Mouse (Mus musculus) stomach, postnatal 0 days (tissue): ENCODE results near the gene Gpr37. TPM values are rescaled to one million over a fixed set of nuclear protein-coding genes. Genes with fewer than 3 reads are reported as not detected.

Source experiments
- ATAC-seq: fragments of 200-750 bp; cut with Nextera tagmentation; 2 replicates; pipeline ENCODE4 v1.8.0; 2017; ENCODE audit not compliant: low FRiP score, low TSS enrichment
- DNase-seq: peaks from one replicate; pipeline ENCODE4 v3.0.0-alpha.2; 2016; ENCODE audit warnings: low spot score
- H3K27ac ChIP-seq: fragments of 300-500 bp; sonication (generic); replicated peaks from 2 replicates; pipeline ENCODE4 v1.5.1; 2014; ENCODE audit warnings: mild to moderate bottlenecking, control low read depth
- H3K27me3 ChIP-seq: fragments of 300-500 bp; sonication (generic); 2 replicates; pipeline ENCODE4 v1.6.1; 2014; ENCODE audit warnings: low read length; ENCODE audit not compliant: control insufficient read depth, insufficient read depth
- H3K36me3 ChIP-seq: fragments of 300-500 bp; sonication (generic); 2 replicates; pipeline ENCODE4 v1.6.1; 2014; ENCODE audit warnings: low read length, mixed read lengths; ENCODE audit not compliant: control insufficient read depth, insufficient read depth
- H3K4me1 ChIP-seq: fragments of 300-500 bp; sonication (generic); replicated peaks from 2 replicates; pipeline ENCODE4 v1.6.1; 2014; ENCODE audit warnings: antibody characterized with exemption; ENCODE audit not compliant: control insufficient read depth, insufficient read depth
- H3K4me2 ChIP-seq: fragments of 300-500 bp; sonication (generic); replicated peaks from 2 replicates; pipeline ENCODE4 v1.6.1; 2014; ENCODE audit warnings: low read depth, mild to moderate bottlenecking, control low read depth, moderate library complexity
- H3K4me3 ChIP-seq: fragments of 300-500 bp; sonication (generic); 2 replicates; pipeline ENCODE4 v1.5.1; 2014; ENCODE audit warnings: low read depth, low read length, control low read depth
- H3K9ac ChIP-seq: fragments of 300-500 bp; sonication (generic); 2 replicates; pipeline ENCODE4 v1.6.1; 2014; ENCODE audit warnings: mild to moderate bottlenecking, low read length, control low read depth, mixed read lengths
- H3K9me3 ChIP-seq: fragments of 300-500 bp; sonication (generic); 2 replicates; pipeline ENCODE4 v1.6.1; 2016; ENCODE audit warnings: low read length; ENCODE audit not compliant: control insufficient read depth
- CTCF ChIP-seq: IDR thresholded peaks from 2 replicates; pipeline ENCODE4 v1.5.1; 2016; ENCODE audit warnings: antibody characterized with exemption, low read depth, mild to moderate bottlenecking, moderate library complexity
- EP300 ChIP-seq: optimal IDR thresholded peaks from 2 replicates; pipeline ENCODE3; 2016; ENCODE audit warnings: antibody characterized with exemption
- WGBS: fragments of 180-500 bp; shearing (Covaris S2); extraction: QIAGEN DNeasy Blood & Tissue Kit; methylation state at CpG from one replicate; pipeline ENCODE4 v1.1.7; 2014; 5-methylcytosine and 5-hydroxymethylcytosine counted together
- polyA plus RNA-seq: library from polyadenylated mRNA; unstranded; fragments of >200 nt; fragmentation: Nextera tagmentation; extraction: Ambion mirVana; gene quantifications from 2 replicates; pipeline ENCODE4 v1.2.1, GENCODE M21; 2015

Gene Gpr37
- polyA plus RNA-seq, 1 experiment from 2014 or later: 1.7 TPM

DNA sequence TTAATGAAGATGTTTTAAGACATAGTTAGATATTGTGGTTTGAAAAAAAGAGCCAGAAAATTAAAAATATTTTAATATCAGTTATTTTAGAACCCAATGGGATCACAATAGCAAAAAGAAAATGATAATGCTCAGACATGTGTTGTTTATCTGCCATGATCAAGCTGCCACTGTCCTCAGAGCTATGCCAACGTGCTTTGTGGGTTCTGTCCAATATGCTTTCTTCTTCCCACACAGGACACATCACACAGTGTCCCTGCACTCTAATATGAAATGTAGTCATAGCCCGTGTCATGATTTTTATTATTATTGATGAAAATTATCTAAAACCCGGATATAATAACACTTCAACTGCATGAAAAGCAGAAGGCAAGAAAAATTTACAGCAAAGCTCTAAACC is 16.7 kb downstream of the Gpr37 start:
- Histone ChIP-seq H3K4me2 (no peak overlapping the region), H3K27me3 (no peaks in the 10 kb centered on the region), H3K4me1 (no peaks in the 10 kb centered on the region), H3K27ac (no peak overlapping the region), H3K36me3 (no peaks in the 10 kb centered on the region), H3K9me3 (no peaks in the 10 kb centered on the region), H3K9ac (no peak overlapping the region), H3K4me3 (no peak overlapping the region)
- WGBS: 62% methylated on average over 3 of the region's 3 CpGs
- DNase-seq: no peak
- no peak for ATAC-seq
- TF ChIP-seq CTCF: no peak
- TF ChIP-seq EP300: no peak

GRCm38 (mm10) chr6:25670150-25670549 is 20.4 kb downstream of the Gpr37 start:
- Histone ChIP-seq H3K9ac (no peak overlapping the region), H3K4me2 (no peak overlapping the region), H3K4me3 (no peak overlapping the region), H3K27ac (no peak overlapping the region), H3K36me3 (no peaks in the 10 kb centered on the region), H3K4me1 (no peaks in the 10 kb centered on the region), H3K27me3 (no peaks in the 10 kb centered on the region), H3K9me3 (no peaks in the 10 kb centered on the region)
- TF ChIP-seq EP300: no peak
- no peak for TF ChIP-seq CTCF
- WGBS: 55% methylated on average over 4 of the region's 4 CpGs
- no peak for DNase-seq
- ATAC-seq: no peak

DNA sequence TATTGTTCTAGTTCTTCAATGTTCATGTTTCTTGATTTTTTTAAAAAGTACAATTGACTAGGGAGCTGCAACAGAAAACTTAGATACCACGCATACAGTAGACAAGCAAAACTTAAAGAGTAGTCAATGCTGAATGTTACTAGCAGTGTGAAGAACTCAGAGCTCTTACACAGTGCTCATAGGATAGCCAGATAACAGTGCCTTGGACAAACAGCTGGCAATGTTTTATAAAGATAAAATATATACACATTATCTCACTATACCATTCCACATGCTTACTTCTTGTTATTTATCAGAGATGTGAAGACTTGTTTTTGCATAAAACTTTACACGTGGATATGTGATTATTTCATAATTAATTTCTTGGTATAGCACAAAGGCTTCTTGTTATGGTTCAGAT is 26.6 kb downstream of the Gpr37 start:
- H3K9me3 ChIP-seq: no peaks in the 10 kb centered on the region
- TF ChIP-seq CTCF: no peak
- TF ChIP-seq EP300: no peak
- H3K9ac ChIP-seq: no peak overlapping the region
- DNase-seq: no peak
- no peak overlapping the region for H3K27ac ChIP-seq
- 81% methylated on average over 2 of the region's 2 CpGs for WGBS
- no peaks in the 10 kb centered on the region for H3K27me3 ChIP-seq
- H3K4me1 ChIP-seq: no peaks in the 10 kb centered on the region
- ATAC-seq: no peak
- H3K4me3 ChIP-seq: no peak overlapping the region
- no peak overlapping the region for H3K4me2 ChIP-seq
- no peaks in the 10 kb centered on the region for H3K36me3 ChIP-seq

- Histone ChIP-seq H3K4me2 (no peak overlapping the region), H3K36me3 (no peaks in the 10 kb centered on the region), H3K9me3 (no peaks in the 10 kb centered on the region), H3K4me3 (no peak overlapping the region), H3K27me3 (no peaks in the 10 kb centered on the region), H3K4me1 (no peaks in the 10 kb centered on the region), H3K9ac (no peak overlapping the region), H3K27ac (no peak overlapping the region)
- ATAC-seq (no peak), DNase-seq (no peak)
- no peak for TF ChIP-seq CTCF
- no peak for TF ChIP-seq EP300
- WGBS: 80% methylated on average over 3 of the region's 3 CpGs
Measured at GRCm38 (mm10) chr6:25659924-25660675, 30.4 kb downstream of the Gpr37 start.

Other genes with a start within 250 kb of the Gpr37 start
- 10.0 and 10.9 TPM in 2 replicates for gene Pot1a, start 118.5 kb upstream of the Gpr37 start, polyA plus RNA-seq